Mouse (Mus musculus) monocyte, adult 5-6 weeks (primary cell): ENCODE data around the gene Chrna1. TPM values are rescaled to one million over a fixed set of nuclear protein-coding genes. Genes with fewer than 3 reads are reported as not detected.

Experiments used
- ATAC-seq: fragments of 153-309, 156-312 bp; replicated peaks from 2 replicates; pipeline ENCODE4 v1.8.0; 2017; ENCODE audit warnings: mild to moderate bottlenecking; ENCODE audit not compliant: low TSS enrichment, insufficient number of reproducible peaks, severe bottlenecking, poor library complexity, low FRiP score
- total RNA-seq: library from RNA; stranded (forward); fragments of 200-1000, 200-491, 200-594 nt; gene quantifications from 3 replicates; pipeline ENCODE4 v1.2.3, GENCODE M21; 2017

Gene Chrna1
- total RNA-seq, 1 experiment from 2014 or later = not detected

DNA sequence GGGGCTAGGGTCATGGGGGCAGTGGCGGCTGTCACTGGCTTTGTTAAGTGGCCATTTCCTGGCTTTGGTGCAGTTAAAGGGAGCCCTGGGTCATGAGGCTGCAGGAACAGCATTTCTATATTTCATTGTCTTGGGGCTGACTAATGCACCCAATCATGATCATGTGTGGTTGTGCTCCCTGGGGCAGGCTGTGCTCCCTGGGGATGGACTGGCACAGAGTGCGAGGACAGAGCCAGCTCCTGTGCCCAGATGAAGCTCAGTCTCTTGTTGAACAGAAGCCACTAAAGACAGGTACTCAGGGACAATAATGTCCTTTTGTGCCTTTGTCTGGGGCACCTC is 12.9 kb upstream of the Chrna1 start:
- no peak for ATAC-seq

DNA sequence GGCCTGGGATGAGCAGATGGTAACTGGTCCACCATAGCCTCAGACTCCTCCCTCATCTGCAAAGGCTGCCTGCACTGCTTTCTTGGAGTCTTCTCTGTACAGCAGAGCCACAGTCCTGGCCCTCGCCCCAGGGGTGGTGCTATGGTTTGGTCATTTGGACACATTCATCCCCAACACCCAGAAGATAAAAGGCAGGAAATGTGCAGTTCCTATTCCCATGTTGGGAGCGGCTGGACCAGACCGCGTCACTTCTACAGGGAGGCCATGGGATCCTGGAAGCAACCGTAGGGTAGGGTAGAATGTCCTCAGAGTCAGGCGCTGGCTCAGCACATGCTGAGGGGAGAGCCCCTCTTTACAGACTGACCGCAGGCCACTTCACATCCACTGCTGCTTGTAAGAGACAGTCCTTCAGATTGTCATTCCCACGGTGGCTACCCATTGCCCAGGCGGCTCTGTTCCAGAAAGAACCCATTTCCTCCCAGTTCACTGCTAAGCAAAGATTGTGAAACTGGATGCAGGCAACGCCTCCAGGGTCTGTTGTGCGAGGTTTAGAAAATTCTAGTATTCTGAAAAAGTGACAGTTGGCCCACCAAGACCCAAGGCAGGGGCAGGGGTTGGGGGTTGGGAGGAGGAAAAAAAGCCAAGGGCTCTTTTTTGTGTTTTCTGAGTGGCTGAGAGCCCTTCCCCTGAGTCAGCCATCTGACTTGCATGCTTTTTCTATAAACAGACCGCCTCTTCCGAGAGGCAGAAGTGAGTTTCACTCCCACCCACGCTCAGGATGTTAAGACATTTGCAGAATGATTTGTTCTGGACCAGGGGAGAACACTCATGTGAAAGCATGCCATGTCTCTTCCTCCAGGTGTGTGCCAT is 12.3 kb upstream of the Chrna1 start:
- ATAC-seq = no peak

DNA sequence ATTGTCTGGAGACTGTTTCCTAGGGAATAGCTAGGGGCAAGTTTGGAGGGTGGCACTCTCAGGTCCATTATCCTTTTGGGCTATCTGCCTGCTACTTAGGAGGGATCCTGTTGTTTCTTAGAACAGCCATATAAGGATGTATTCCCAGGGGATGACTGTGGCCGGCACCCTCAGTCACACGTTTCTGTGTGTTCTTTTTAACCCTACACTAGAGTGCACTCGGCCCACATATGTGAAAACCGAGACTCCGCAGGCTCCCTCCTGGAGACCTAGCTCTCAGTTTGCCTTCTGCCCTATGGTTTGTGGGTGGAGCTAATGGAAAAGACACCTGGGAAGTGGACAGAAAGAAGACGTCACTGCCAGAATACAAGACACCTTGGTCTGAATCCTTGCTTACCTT is 11.1 kb upstream of the Chrna1 start:
- no peak for ATAC-seq

GRCm38 (mm10) chr2:73590106-73590505 is 10.0 kb upstream of the Chrna1 start:
- ATAC-seq = no peak

DNA sequence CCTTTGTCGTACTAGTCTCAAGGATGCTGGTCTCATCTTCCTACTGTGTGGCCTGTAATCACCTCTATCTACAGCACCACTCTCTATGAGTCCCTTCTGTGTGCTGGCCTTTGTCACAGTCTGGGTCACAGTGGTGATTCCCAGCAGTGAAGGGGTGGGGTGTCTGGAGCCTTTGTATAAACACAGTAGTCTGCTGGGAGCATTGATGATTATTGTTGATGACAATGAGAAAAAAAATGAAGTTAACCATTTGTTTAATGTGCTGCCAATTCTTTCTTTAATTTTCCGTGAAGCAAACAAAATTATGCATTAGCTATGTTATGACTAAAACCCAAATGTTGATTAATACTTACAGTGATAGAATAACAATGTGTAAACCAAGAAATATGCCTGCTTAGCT is 8.8 kb upstream of the Chrna1 start:
- ATAC-seq = no peak

GRCm38 (mm10) chr2:73587109-73587506 is 7.0 kb upstream of the Chrna1 start:
- ATAC-seq = no peak

GRCm38 (mm10) chr2:73586392-73587108 is 6.4 kb upstream of the Chrna1 start:
- no peak for ATAC-seq

DNA sequence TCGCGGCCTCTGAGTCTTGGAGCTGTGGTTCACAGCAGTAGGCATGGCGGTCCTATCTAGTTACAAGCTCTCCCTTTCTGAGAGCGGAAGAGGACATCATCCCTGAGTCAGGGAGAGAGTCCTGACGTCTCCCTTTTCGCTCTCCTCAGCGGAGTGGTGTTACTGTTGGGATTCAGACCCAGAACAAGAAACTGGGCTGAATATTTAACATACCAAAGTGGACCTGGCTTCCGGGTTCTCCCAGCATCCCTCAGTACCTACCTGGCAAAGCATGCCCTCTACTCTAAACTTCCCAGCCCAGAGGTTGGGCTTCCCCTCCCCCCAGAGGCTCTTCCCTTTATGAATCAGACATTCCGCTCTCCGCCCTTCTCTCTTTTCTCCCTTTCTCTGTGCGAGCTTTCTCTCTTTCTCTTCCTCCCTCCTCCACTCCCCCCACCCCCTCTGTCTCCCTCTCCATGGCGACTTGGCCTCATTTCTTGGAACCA is 5.3 kb upstream of the Chrna1 start:
- no peak for ATAC-seq

DNA sequence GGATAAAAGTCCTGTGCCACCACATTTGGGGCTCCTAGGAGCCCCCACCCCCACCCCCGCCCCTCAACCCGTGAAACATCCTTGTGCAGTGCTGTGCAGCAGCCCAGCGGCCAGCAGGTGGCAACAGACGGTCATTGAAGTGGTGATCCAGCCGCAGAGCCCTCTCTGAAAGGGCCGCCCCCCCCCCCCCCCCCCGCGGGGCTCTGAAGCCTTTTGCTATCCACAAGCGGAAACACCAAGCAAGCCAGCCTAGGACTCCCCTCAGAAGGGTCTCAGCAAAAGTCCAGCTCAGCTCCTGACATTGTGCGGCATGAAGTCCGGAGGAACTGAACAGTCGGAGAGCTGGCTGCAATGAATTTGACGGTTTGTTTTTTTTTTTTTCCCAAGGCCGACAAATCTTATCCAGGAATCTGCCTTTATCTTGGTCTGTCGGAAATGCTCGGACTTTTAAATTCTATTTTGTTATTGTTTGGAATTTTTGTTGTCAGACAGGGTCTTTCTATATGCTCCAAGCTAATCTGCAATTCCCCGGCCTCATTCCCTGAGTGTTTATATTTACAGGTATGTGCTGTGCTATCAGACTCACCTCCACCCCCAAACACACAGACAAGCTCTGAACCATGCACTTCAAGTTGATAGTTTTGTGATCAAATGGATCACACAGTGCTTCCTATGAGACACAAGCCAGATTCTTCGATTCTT is 4.7 kb upstream of the Chrna1 start:
- ATAC-seq = 0 out of 2 replicates have a peak, but pooled peaks have one; percentile 51

GRCm38 (mm10) chr2:73580720-73581119 is 582 bp upstream of the Chrna1 start:
- no peak for ATAC-seq

DNA sequence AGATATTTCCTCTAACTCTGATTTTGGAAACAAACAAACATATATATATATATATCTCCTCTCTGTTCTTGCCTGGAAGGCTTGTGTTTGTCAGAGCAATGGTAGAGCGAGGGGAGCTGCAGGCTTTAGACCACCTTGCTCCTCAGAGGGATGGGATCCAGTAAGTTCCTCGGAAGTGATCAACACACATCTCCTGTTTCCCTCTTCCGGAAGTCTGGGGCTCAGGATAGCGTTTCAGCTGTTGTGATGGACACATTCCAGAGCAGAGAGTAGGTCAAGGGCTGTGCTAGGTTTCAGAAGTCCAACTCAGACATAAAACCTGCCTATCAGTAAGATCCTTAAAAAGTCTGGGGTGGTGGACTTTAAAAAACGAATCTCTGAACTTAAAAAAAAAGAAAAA is 970 bp downstream of the Chrna1 start:
- ATAC-seq = no peak

DNA sequence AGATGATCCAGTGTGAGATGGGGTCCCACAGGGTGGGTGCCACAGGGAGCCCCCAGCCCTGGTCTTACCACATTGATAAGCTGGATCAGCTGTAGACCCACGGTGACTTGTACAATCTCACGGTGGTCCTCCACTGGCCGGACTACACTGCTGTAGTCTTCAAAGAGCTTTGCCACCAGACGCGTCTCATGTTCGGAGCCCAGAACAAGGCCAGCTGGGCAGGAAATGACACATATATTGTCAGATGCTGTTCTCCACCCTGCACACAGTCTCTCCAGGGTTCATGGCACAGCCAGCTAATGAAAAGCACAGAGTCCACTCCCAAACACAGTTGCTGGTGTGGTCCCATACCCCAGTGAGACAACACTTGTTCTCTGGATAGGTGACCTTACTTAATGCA is 5.7 kb downstream of the Chrna1 start:
- no peak for ATAC-seq

DNA sequence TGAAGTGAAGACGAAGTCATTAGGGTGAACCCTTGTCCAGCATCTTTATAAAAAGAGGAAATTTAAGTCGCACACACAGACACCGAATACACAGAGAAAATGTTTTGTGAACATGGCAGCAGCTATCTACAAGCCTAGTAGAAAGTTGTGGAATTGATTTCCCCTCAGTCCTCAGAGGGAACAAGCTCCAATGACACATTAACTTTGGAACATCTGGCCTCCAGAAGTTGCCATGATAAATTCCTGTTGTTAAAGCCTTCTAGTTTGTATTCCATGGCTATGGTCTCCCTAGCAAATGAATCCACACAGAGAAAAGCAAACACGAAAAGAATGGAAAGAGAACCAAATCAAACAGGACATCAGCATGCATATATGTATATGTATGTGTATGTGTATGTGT is 6.6 kb downstream of the Chrna1 start:
- no peak for ATAC-seq

DNA sequence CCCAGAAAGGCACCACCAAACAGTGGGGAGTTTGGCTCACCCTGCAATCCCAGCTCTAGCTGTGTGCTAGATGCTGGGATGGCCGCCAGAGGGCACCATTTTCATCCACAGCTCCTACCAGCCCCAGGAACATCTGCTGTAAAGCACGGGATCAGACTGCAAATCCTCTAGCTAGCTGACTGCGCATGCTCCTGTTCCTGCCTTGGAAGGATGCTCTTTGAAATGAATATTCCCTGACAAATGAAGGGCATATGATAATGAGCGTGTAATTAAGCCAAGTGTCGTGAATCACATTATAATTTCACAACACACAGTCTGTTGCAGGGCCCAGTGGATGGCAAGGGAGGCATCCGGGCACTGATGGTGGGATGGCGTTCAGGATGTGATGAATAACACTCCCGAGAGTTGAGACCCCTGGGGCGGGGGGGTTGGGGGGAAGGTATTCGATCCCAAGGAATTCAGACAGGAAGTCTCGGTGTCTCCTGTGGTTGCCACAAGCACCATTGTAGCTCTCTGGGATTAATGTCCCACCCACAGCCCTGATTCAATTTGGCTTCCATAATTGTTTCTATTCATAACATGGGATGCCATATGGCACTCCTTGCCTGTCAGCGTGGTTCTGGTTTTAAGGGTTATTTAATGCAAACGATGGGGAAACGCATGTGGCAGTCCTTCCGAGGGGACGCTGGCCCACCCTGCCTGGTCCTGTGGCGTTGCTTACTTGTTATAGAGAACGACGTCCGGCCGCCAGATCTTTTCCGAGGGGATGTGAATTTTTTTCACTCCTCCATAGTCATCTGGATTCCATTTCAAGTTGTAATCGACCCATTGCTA is 7.4 kb downstream of the Chrna1 start:
- ATAC-seq = peak; percentile 59; the same call in 1 of the 2 replicates

DNA sequence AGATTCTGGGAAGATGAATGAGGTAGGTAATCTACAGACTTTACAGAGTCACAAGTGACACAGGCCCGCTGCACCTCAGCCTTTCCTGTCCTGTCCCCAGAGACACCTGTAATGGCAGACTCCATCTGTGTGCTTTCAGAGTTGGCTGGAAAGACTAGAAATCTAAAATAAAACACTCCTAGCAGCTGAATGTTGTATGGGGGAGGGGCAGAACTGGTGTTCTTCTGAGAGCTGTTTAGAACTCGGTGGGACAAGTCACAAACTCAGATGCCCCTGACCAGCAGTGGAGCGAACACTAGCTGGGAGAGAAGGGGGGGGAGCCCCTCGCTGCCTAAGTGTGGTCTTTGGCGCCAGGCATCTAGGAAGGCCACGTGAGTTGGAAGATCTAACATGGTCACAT is 8.2 kb downstream of the Chrna1 start:
- ATAC-seq = no peak

GRCm38 (mm10) chr2:73571304-73571703 is 8.8 kb downstream of the Chrna1 start:
- ATAC-seq = no peak

- ATAC-seq = peak; percentile 91
These were observed 13.0 kb downstream of the Chrna1 start for GRCm38 (mm10) chr2:73566989-73567605.

- 0 out of 2 replicates have a peak, but pooled peaks have one; percentile 27 for ATAC-seq
These were observed 14.0 kb downstream of the Chrna1 start for GRCm38 (mm10) chr2:73566162-73566561.
